Mouse (Mus musculus): ENCODE results near the gene Nploc4.

DNA sequence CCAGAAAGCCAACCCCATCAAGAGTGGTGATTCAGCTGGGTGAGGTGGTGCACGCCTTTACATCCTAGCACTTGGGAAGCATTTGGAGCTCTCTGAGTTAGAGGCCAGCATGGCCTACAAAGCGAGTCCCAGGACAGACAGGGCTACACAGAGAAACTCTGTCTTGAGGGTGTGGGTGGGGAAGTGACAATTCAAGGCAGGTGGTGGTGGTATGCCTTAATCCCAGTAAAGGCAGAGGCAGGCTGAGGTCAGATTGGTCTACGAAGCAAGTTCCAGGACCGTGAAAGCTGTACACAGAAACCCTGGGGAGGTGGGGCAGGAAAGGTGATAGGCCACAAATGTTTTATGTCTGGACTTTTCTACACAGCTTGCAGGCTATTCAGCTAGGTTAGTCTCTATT lies 17.5 kb upstream of the Nploc4 start:
- no peak for TF ChIP-seq CTCF (conservative IDR thresholded peaks at IDR 0.05; ENCODE audit: low read length)
- TF ChIP-seq POU5F1 (IDR thresholded peaks at IDR 0.05; ENCODE audit: borderline replicate concordance, low read length), result no peak

Data from E14TG2a.4 (cell line).